19 mouse cellular contexts compared by ENCODE assay signal in genomic region chr2:66040611-66041010, GRCm38 (mm10).
DNase-seq lines count a peak whose midpoint lies in the region; ATAC-seq and TF ChIP-seq lines count a peak whose summit lies in the region.
"Had no signal": no experiment of that assay in that cellular context is flagged by ENCODE, and none has a peak within 500 bp of the region (broad histone marks: within the 10 kb centered on the region; RNA-seq: fewer than 3 reads in every experiment).

No protein-coding gene starts in this region.

- H3K36me3 ChIP-seq in kidney, embryonic 15.5 days, result no peaks in the 10 kb centered on the region
- H3K36me3 ChIP-seq in CH12.LX (replicated peaks in 1 of 2; ENCODE audit: control insufficient read depth in 1 of 2, insufficient read depth in 1 of 2, low read length in 1 of 2), result no peaks in the 10 kb centered on the region
- H3K36me3 ChIP-seq in hindbrain, embryonic 15.5 days, result no peaks in the 10 kb centered on the region
- H3K36me3 ChIP-seq: embryonic facial prominence, embryonic 13.5 days; limb, embryonic 10.5 days; lung, embryonic 15.5 days; neural tube, embryonic 13.5 days had no signal

- TF ChIP-seq RAD21 in CH12.LX (IDR thresholded peaks at IDR 0.05; ENCODE audit: low read depth, low read length), result peak; percentile 16

- TF ChIP-seq POLR2A in CH12.LX (IDR thresholded peaks at IDR 0.05; ENCODE audit: low read depth, low read length), result no peak

- H3K79me2 ChIP-seq in CH12.LX (replicated peaks; ENCODE audit: control insufficient read depth, extremely low read depth, insufficient read depth, poor library complexity, severe bottlenecking), result no peaks in the 10 kb centered on the region

- no peaks in the 10 kb centered on the region for H3K4me1 ChIP-seq in kidney, embryonic 15.5 days
- H3K4me1 ChIP-seq in CH12.LX (ENCODE audit: control insufficient read depth in 1 of 2, insufficient read depth in 2 of 2), result no peaks in the 10 kb centered on the region
- H3K4me1 ChIP-seq in hindbrain, embryonic 15.5 days (replicated peaks), result peaks cover 27% of the 10 kb centered on the region
- H3K4me1 ChIP-seq: embryonic facial prominence, embryonic 13.5 days; lung, embryonic 15.5 days had no signal

- 0 out of 2 replicates have a peak, but pooled peaks have one; percentile 9 for ATAC-seq in cerebellum, adult (ENCODE audit: insufficient number of reproducible peaks, low FRiP score, low TSS enrichment)
- ATAC-seq in kidney, embryonic 15.5 days (replicated peaks; ENCODE audit: low FRiP score), result no peak
- no peak for ATAC-seq in hindbrain, embryonic 15.5 days (ENCODE audit: low FRiP score, low read depth)
- no peak for ATAC-seq in frontal cortex, adult (ENCODE audit: low TSS enrichment)
- ATAC-seq: CD4-positive, CD25-positive, alpha-beta regulatory T cell, adult 4 months had no signal

- TF ChIP-seq EP300 in CH12.LX (IDR thresholded peaks at IDR 0.05; ENCODE audit: low read length), result no peak

- dilution Hi-C loops in CH12.LX (cut with MboI; ENCODE audit: extremely low pct_ligation_motif_present, extremely low pct_unique_long_range_greater_than_20kb, low sequenced_read_pairs), result no loop called here

- peak in 1 of 2 experiments; percentile 30; a peak in 2 of 4 replicates for TF ChIP-seq CTCF in CH12.LX (conservative IDR thresholded peaks at IDR 0.05 in 1 of 2, IDR thresholded peaks at IDR 0.05 in 1 of 2; ENCODE audit: low read depth in 2 of 2, low read length in 2 of 2)

- H3K27me3 ChIP-seq in kidney, embryonic 15.5 days, result no peaks in the 10 kb centered on the region
- no peaks in the 10 kb centered on the region for H3K27me3 ChIP-seq in CH12.LX (replicated peaks)
- H3K27me3 ChIP-seq in hindbrain, embryonic 15.5 days, result no peaks in the 10 kb centered on the region
- H3K27me3 ChIP-seq: embryonic facial prominence, embryonic 13.5 days; lung, embryonic 15.5 days; neural tube, embryonic 13.5 days had no signal

- no peaks in the 10 kb centered on the region for H3K9me3 ChIP-seq in kidney, embryonic 15.5 days (replicated peaks)
- H3K9me3 ChIP-seq in CH12.LX (replicated peaks; ENCODE audit: low read length), result peaks cover 22% of the 10 kb centered on the region
- no peaks in the 10 kb centered on the region for H3K9me3 ChIP-seq in hindbrain, embryonic 15.5 days
- H3K9me3 ChIP-seq: embryonic facial prominence, embryonic 13.5 days; limb, embryonic 10.5 days; lung, embryonic 15.5 days; neural tube, embryonic 13.5 days had no signal

- 0 out of 2 replicates have a peak overlapping the region, but pooled peaks have one; percentile 9 for H3K27ac ChIP-seq in kidney, embryonic 15.5 days
- no peak overlapping the region for H3K27ac ChIP-seq in CH12.LX (ENCODE audit: insufficient read depth, low read depth)
- peak overlapping the region; percentile 76 for H3K27ac ChIP-seq in hindbrain, embryonic 15.5 days (replicated peaks)
- H3K27ac ChIP-seq: embryonic facial prominence, embryonic 13.5 days; limb, embryonic 10.5 days; lung, embryonic 15.5 days; neural tube, embryonic 13.5 days had no signal

- H3K4me3 ChIP-seq in kidney, embryonic 15.5 days (replicated peaks), result no peak overlapping the region
- H3K4me3 ChIP-seq in CH12.LX (replicated peaks in 1 of 3; ENCODE audit: low read depth in 2 of 3, low read length in 2 of 3, poor library complexity in 1 of 3), result no peak overlapping the region
- no peak overlapping the region for H3K4me3 ChIP-seq in hindbrain, embryonic 15.5 days
- H3K4me3 ChIP-seq: embryonic facial prominence, embryonic 13.5 days; limb, embryonic 10.5 days; lung, embryonic 15.5 days; neural tube, embryonic 13.5 days had no signal

- no peak overlapping the region for H3K9ac ChIP-seq in kidney, embryonic 15.5 days
- H3K9ac ChIP-seq in CH12.LX (ENCODE audit: insufficient read depth, low read depth), result no peak overlapping the region
- H3K9ac ChIP-seq in hindbrain, embryonic 15.5 days, result no peak overlapping the region
- H3K9ac ChIP-seq: embryonic facial prominence, embryonic 13.5 days; lung, embryonic 15.5 days; neural tube, embryonic 13.5 days had no signal

- no peak for DNase-seq in cerebellum, postnatal 36 days
- no peak for DNase-seq in kidney, adult 18-20 months
- no peak for DNase-seq in CH12.LX (ENCODE audit: extremely low read depth)
- DNase-seq in right cerebral cortex, postnatal 36 days (ENCODE audit: low spot score in 2 of 2), result no peak
- DNase-seq: adrenal gland, adult 2 months; cerebellum, adult 8-10 months; heart, adult 18-20 months; kidney, adult 8-10 months; thymus, postnatal 4 days had no signal

- in situ Hi-C loops in CH12.LX (cut with MboI; ENCODE audit: low pct_ligation_motif_present, low pct_unique_long_range_greater_than_20kb, low sequenced_read_pairs), result no loop called here

- H3K4me2 ChIP-seq in kidney, embryonic 15.5 days, result no peak overlapping the region
- H3K4me2 ChIP-seq in CH12.LX (ENCODE audit: insufficient read depth, low read depth, poor library complexity, severe bottlenecking), result no peak overlapping the region
- H3K4me2 ChIP-seq in hindbrain, embryonic 15.5 days, result no peak overlapping the region
- H3K4me2 ChIP-seq: embryonic facial prominence, embryonic 13.5 days; liver, embryonic 11.5 days; lung, embryonic 15.5 days; neural tube, embryonic 13.5 days had no signal

TF ChIP-seq in CH12.LX, 34 proteins besides CTCF, POLR2A, EP300 and RAD21:
- no peak for TF ChIP-seq POLR2AphosphoS2 (IDR thresholded peaks at IDR 0.05; ENCODE audit: low read depth, low read length)
